Mouse (Mus musculus) lung, embryonic 16.5 days (tissue): ENCODE results near the gene Znrf3. TPM values are rescaled to one million over a fixed set of nuclear protein-coding genes. Genes with fewer than 3 reads are reported as not detected.

ENCODE experiments used
- ATAC-seq: fragments of 200-750 bp; cut with Nextera tagmentation; 2 replicates; pipeline ENCODE4 v1.8.0; 2017; ENCODE audit warnings: low read depth, mild to moderate bottlenecking, moderate library complexity
- H3K27ac ChIP-seq: fragments of 300-500 bp; sonication (generic); 2 replicates; pipeline ENCODE4 v1.5.1; 2014; ENCODE audit warnings: mild to moderate bottlenecking, control low read depth, low read length
- H3K27me3 ChIP-seq: fragments of 300-500 bp; sonication (generic); 2 replicates; pipeline ENCODE4 v1.6.1; 2014; ENCODE audit warnings: low read depth, low read length, mixed read lengths; ENCODE audit not compliant: control insufficient read depth, insufficient read depth
- H3K36me3 ChIP-seq: fragments of 300-500 bp; sonication (generic); 2 replicates; pipeline ENCODE4 v1.6.1; 2014; ENCODE audit warnings: low read length; ENCODE audit not compliant: control insufficient read depth, insufficient read depth
- H3K4me1 ChIP-seq: fragments of 300-500 bp; sonication (generic); replicated peaks from 2 replicates; pipeline ENCODE4 v1.6.1; 2014; ENCODE audit warnings: low read length, mixed read lengths; ENCODE audit not compliant: control insufficient read depth, insufficient read depth
- H3K4me2 ChIP-seq: fragments of 300-500 bp; sonication (generic); 2 replicates; pipeline ENCODE4 v1.6.1; 2014; ENCODE audit warnings: low read depth, low read length, control low read depth
- H3K4me3 ChIP-seq: fragments of 300-500 bp; sonication (generic); 2 replicates; pipeline ENCODE4 v1.5.1; 2014; ENCODE audit warnings: mild to moderate bottlenecking, low read length, control low read depth
- H3K9ac ChIP-seq: fragments of 300-500 bp; sonication (generic); 2 replicates; pipeline ENCODE4 v1.6.1; 2014; ENCODE audit warnings: low read length, control low read depth
- H3K9me3 ChIP-seq: fragments of 300-500 bp; sonication (generic); 2 replicates; pipeline ENCODE4 v1.6.1; 2016; ENCODE audit warnings: low read length; ENCODE audit not compliant: control insufficient read depth
- WGBS: fragments of 180-500 bp; shearing (Covaris S2); extraction: QIAGEN DNeasy Blood & Tissue Kit; methylation state at CpG from one replicate; pipeline ENCODE4 v1.1.7; 2014; 5-methylcytosine and 5-hydroxymethylcytosine counted together
- polyA plus RNA-seq: library from polyadenylated mRNA; unstranded; fragments of >200 nt; fragmentation: Nextera tagmentation; extraction: Ambion mirVana; gene quantifications from 2 replicates; pipeline ENCODE4 v1.2.1, GENCODE M21; 2015

Gene Znrf3
- polyA plus RNA-seq, 1 experiment from 2014 or later, result 17.2 TPM

- WGBS, result 59% methylated on average over 7 of the region's 9 CpGs
- H3K27ac ChIP-seq, result no peak overlapping the region
- no peaks in the 10 kb centered on the region for H3K4me1 ChIP-seq
- no peaks in the 10 kb centered on the region for H3K9me3 ChIP-seq
- ATAC-seq, result no peak
- no peak overlapping the region for H3K4me2 ChIP-seq
- H3K4me3 ChIP-seq, result no peak overlapping the region
- no peak overlapping the region for H3K9ac ChIP-seq
- H3K27me3 ChIP-seq, result no peaks in the 10 kb centered on the region
- no peaks in the 10 kb centered on the region for H3K36me3 ChIP-seq
These were observed 172.0 kb downstream of the Znrf3 start for GRCm38 (mm10) chr11:5272536-5273234.

- no peak overlapping the region for H3K4me3 ChIP-seq
- WGBS, result 56% methylated on average over 4 of the region's 4 CpGs
- no peak overlapping the region for H3K9ac ChIP-seq
- H3K4me2 ChIP-seq, result no peak overlapping the region
- no peak for ATAC-seq
- no peaks in the 10 kb centered on the region for H3K27me3 ChIP-seq
- no peaks in the 10 kb centered on the region for H3K36me3 ChIP-seq
- H3K27ac ChIP-seq, result no peak overlapping the region
- no peaks in the 10 kb centered on the region for H3K4me1 ChIP-seq
- H3K9me3 ChIP-seq, result no peaks in the 10 kb centered on the region
These were observed 172.6 kb downstream of the Znrf3 start for GRCm38 (mm10) chr11:5272066-5272360.

GRCm38 (mm10) chr11:5271274-5272065, 173.2 kb downstream of the Znrf3 start:
- 60% methylated on average over 9 of the region's 9 CpGs for WGBS
- Histone ChIP-seq H3K27me3 (no peaks in the 10 kb centered on the region), H3K4me1 (no peaks in the 10 kb centered on the region), H3K9ac (no peak overlapping the region), H3K4me3 (no peak overlapping the region), H3K4me2 (no peak overlapping the region), H3K36me3 (no peaks in the 10 kb centered on the region), H3K27ac (no peak overlapping the region), H3K9me3 (no peaks in the 10 kb centered on the region)
- no peak for ATAC-seq

- ATAC-seq, result no peak
- Histone ChIP-seq H3K27me3 (no peaks in the 10 kb centered on the region), H3K4me3 (no peak overlapping the region), H3K4me1 (no peaks in the 10 kb centered on the region), H3K27ac (no peak overlapping the region), H3K4me2 (no peak overlapping the region), H3K9ac (no peak overlapping the region), H3K9me3 (no peaks in the 10 kb centered on the region), H3K36me3 (no peaks in the 10 kb centered on the region)
- 87% methylated on average over 8 of the region's 8 CpGs for WGBS
These were observed 174.7 kb downstream of the Znrf3 start for GRCm38 (mm10) chr11:5269846-5270461.

GRCm38 (mm10) chr11:5265764-5266163, 178.9 kb downstream of the Znrf3 start:
- Histone ChIP-seq H3K9ac (no peak overlapping the region), H3K36me3 (no peaks in the 10 kb centered on the region), H3K4me3 (no peak overlapping the region), H3K27me3 (no peaks in the 10 kb centered on the region), H3K9me3 (no peaks in the 10 kb centered on the region), H3K4me2 (no peak overlapping the region), H3K27ac (no peak overlapping the region), H3K4me1 (peaks cover 6% of the 10 kb centered on the region)
- ATAC-seq, result no peak
- WGBS, result 79% methylated on average over 8 of the region's 8 CpGs

GRCm38 (mm10) chr11:5263078-5263730, 181.4 kb downstream of the Znrf3 start:
- no peaks in the 10 kb centered on the region for H3K36me3 ChIP-seq
- peaks cover 14% of the 10 kb centered on the region for H3K4me1 ChIP-seq
- peak; percentile 16; the same call in 1 of the 2 replicates for ATAC-seq
- 0 out of 2 replicates have a peak overlapping the region, but pooled peaks have one; percentile 28 for H3K9ac ChIP-seq
- peak overlapping the region; percentile 86 for H3K27ac ChIP-seq
- H3K4me3 ChIP-seq, result no peak overlapping the region
- no peaks in the 10 kb centered on the region for H3K27me3 ChIP-seq
- no peak overlapping the region for H3K4me2 ChIP-seq
- no peaks in the 10 kb centered on the region for H3K9me3 ChIP-seq
- 43% methylated on average over 26 of the region's 26 CpGs for WGBS

- H3K9me3 ChIP-seq, result no peaks in the 10 kb centered on the region
- peak; percentile 99 for ATAC-seq
- peak within 1 kb of the TSS; percentile 86 for H3K4me3 ChIP-seq
- 3% methylated on average over 51 of the region's 80 CpGs for WGBS
- peak within 1 kb of the TSS; percentile 63 for H3K27ac ChIP-seq
- no peaks in the 10 kb centered on the region for H3K27me3 ChIP-seq
- H3K36me3 ChIP-seq, result no peaks in the 10 kb centered on the region
- H3K4me1 ChIP-seq, result peaks cover 19% of the 10 kb centered on the region
- H3K9ac ChIP-seq, result peak within 1 kb of the TSS; percentile 92
- peak within 1 kb of the TSS; percentile 75 for H3K4me2 ChIP-seq
These were observed 182.9 kb downstream of the Znrf3 start, which contains the start of gene Kremen1 for GRCm38 (mm10) chr11:5261508-5262392. Kremen1 (minus strand) TSS chr11:5261558.

GRCm38 (mm10) chr11:5260942-5261459, 183.6 kb downstream of the Znrf3 start:
- H3K4me1 ChIP-seq, result peaks cover 25% of the 10 kb centered on the region
- H3K4me2 ChIP-seq, result peak overlapping the region; percentile 75
- ATAC-seq, result peak; percentile 39
- no peaks in the 10 kb centered on the region for H3K27me3 ChIP-seq
- WGBS, result 1% methylated on average over 42 of the region's 42 CpGs
- H3K9ac ChIP-seq, result peak overlapping the region; percentile 92
- peak overlapping the region; percentile 63 for H3K27ac ChIP-seq
- no peaks in the 10 kb centered on the region for H3K36me3 ChIP-seq
- H3K9me3 ChIP-seq, result no peaks in the 10 kb centered on the region
- peak overlapping the region; percentile 86 for H3K4me3 ChIP-seq
